Mouse (Mus musculus) brain, adult 2 months (tissue): ENCODE measurements around the gene Fam102a.

Experiments used
- DNase-seq: peaks from one replicate; pipeline ENCODE4 v3.0.0; 2011; ENCODE audit warnings: low read depth, low spot score

The Fam102a gene

GRCm38 (mm10) chr2:32514335-32514734, 20.8 kb upstream of the Fam102a start:
- DNase-seq = peak; percentile 20

- DNase-seq = no peak
Measured at GRCm38 (mm10) chr2:32517233-32517867, 17.8 kb upstream of the Fam102a start.

- DNase-seq = no peak
Measured at GRCm38 (mm10) chr2:32520034-32520990, 14.8 kb upstream of the Fam102a start.

GRCm38 (mm10) chr2:32524536-32525031, 10.5 kb upstream of the Fam102a start:
- DNase-seq = no peak

DNA sequence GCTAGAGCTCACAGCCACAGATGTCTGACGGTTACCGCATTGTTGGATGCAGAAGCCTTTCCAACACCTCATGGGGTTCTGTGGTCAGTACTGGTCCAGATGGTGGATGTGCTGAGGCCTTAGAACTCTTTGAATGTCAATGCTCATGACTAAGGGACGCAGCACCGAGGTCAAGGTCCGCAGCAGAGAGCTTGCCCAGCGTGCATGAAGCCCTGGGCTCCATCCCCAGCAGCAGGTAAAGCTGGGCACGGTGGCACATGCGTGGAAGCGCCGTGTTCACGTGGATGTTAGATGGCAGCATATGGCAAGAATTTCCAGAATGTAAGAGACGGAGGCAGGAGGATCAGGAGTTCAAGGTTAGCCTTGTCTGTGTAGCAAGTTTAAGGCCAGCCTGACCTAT, 9.3 kb upstream of the Fam102a start:
- DNase-seq = no peak

GRCm38 (mm10) chr2:32527468-32527966, 7.6 kb upstream of the Fam102a start:
- peak; percentile 41 for DNase-seq

GRCm38 (mm10) chr2:32528326-32528725, 6.8 kb upstream of the Fam102a start:
- DNase-seq = no peak

- no peak for DNase-seq
Measured at GRCm38 (mm10) chr2:32530479-32530878, 4.7 kb upstream of the Fam102a start.

GRCm38 (mm10) chr2:32533163-32533562, 2.0 kb upstream of the Fam102a start:
- DNase-seq = no peak

DNA sequence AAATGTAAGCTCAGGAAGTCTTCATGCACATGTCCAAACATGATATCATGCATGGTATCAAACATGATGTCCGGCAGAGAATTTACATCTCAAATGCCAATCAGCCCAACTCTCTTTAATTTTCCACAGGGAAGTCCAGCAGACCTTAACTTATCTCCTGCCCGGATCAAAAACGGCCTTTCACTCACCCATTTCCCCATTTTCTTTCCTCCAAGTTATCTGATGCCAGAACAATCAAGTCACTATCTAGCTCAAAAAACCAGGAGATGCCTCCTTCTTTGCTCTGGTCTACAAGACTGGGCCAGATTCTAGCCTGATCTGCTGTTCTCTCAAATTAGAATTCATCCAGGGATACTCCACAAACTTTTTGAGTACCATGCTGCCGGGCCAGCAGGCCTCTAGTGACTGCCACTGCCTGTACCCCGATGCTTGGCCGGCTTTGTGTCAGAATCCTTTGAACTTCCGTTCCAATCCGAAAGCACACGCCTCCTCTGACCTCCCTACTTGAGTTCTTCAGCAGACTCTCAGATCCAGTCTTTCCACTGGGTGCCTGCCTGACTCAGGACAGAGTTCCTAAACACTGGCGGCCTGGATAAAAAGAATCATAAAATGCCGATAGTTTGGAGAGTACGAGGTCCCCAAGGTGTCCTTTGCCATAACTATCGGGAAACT, 935 bp upstream of the Fam102a start:
- DNase-seq = peak; percentile 69

DNA sequence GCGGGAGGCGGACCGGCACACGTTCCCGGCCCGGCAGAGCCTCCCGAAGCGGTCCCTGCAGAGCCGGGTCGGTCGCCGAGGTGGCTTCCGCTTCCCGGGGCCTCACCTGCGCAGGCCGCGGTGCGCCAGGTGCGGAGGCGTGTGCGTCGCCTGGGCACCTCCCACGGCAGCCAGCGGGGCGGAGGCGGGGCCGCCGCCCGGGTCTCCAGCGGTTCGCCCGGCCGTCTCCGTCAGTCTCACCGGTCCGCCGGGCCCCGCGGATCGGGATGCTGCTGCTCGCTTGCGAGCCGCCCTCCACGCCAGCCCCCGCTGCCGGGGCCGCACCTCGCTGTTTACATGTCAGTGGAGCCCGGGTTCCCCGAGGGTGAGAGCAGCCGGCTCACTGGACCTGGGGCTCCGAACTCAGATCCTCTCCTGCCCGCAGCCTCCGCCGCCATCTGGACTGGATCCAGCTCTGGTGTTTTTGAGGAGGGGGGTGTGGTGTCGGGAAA, 414 bp downstream of the Fam102a start:
- DNase-seq = peak; percentile 76

DNA sequence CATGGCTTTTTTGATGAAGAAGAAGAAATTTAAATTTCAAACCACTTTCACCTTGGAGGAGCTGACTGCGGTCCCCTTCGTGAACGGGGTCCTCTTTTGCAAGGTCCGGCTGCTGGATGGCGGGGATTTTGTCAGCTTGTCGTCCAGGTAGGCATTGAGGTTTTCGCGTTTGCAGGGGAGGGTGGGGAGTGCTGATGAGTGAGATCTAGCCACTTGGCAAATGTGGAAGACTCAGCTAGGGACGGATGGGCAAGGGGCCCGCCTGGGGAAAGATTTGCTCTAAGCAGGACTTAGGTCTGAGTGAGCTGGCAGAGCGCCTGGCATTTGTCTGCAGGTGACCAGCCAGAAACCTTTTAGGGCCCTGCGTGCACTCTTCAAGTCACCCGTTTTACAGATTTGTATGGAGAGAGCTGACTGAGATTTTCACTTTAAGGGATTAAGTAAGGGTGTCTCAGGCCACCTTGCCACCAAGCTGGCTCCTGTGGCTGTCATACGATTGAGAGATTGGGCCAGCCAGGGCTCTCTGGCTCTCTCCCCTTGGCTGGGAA, 1.0 kb downstream of the Fam102a start:
- peak; percentile 77 for DNase-seq

- DNase-seq = peak; percentile 88
Measured at GRCm38 (mm10) chr2:32536634-32537359, 1.7 kb downstream of the Fam102a start.

DNA sequence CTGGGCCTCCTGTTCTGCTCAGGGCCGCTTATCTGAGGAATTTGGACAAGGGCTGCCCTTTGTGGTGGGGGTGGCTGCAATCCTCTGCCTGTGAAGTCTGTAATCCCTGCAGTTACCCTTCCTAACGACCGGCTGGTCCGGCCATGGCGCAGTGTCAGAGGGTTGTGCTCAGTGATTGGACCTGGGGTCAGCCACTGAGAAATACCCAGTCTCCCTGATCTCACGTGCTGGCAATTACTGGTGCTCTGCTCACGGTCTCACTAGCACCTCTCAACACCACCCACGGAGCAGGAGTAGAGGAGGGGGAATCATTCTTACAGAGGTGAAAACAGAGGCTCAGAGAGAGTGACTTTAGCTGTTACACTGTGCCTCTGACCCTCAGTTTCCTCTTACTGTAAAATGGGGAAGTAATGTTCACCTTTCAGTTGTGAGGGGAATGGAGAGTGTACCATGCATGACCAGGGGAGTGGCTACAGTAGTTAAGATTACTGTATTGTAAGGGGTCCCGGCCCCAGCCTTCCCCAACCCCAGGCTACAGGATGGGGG, 2.3 kb downstream of the Fam102a start:
- DNase-seq = peak; percentile 66

GRCm38 (mm10) chr2:32537941-32538340, 2.8 kb downstream of the Fam102a start:
- DNase-seq = no peak

- DNase-seq = peak; percentile 72
Measured at GRCm38 (mm10) chr2:32538461-32538860, 3.3 kb downstream of the Fam102a start.

DNA sequence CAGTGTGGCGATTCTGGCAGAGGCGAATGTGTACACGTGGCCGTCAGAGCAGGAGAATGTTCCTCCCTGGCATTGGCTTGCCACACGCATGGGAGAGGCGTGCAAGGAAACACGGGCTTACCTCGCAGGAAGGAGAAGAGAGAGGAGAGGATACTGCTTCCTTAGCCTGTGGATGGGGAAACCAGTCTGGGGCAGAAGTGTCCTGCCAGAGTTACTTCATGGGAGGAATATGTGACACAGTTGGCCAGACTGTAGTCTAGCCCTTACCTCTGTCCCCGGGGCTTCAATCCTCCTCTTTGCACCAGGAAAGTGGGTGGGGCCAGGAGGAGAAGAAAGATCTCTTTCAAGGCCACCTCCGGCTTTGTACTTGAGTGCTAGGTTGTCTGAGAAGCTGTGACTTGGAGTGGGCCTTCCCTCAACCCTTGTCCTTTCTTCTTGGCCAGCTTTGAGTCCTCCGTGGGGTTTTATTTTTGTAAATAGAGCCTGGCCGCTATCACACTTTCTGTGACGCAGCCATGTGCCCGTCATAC, 4.4 kb downstream of the Fam102a start:
- DNase-seq = no peak

- peak; percentile 93 for DNase-seq
Measured at GRCm38 (mm10) chr2:32541333-32541908, 6.3 kb downstream of the Fam102a start.

GRCm38 (mm10) chr2:32541986-32542573, 6.9 kb downstream of the Fam102a start:
- no peak for DNase-seq
